Mouse (Mus musculus) embryonic facial prominence, embryonic 15.5 days (tissue): ENCODE measurements around the gene Mss51. TPM values are rescaled to one million over a fixed set of nuclear protein-coding genes. Genes with fewer than 3 reads are reported as not detected.
A peak's percentile ranks its signal among the peaks of the same experiment; 100 is the strongest.

Experiments
- ATAC-seq: fragments of 200-750 bp; cut with Nextera tagmentation; 2 replicates; pipeline ENCODE4 v1.8.0; 2017; ENCODE audit warnings: low read depth, moderate TSS enrichment; ENCODE audit not compliant: insufficient number of reproducible peaks, low FRiP score, low TSS enrichment
- H3K27ac ChIP-seq: fragments of 300-500 bp; sonication (generic); replicated peaks from 2 replicates; pipeline ENCODE4 v1.5.1; 2015; ENCODE audit warnings: mild to moderate bottlenecking, inconsistent platforms
- H3K27me3 ChIP-seq: fragments of 300-500 bp; sonication (generic); 2 replicates; pipeline ENCODE4 v1.6.1; 2015; ENCODE audit warnings: inconsistent platforms
- H3K36me3 ChIP-seq: fragments of 300-500 bp; sonication (generic); 2 replicates; pipeline ENCODE4 v1.6.1; 2015; ENCODE audit warnings: mild to moderate bottlenecking, inconsistent platforms
- H3K4me1 ChIP-seq: fragments of 300-500 bp; sonication (generic); 2 replicates; pipeline ENCODE4 v1.6.1; 2015; ENCODE audit warnings: inconsistent platforms
- H3K4me2 ChIP-seq: fragments of 300-500 bp; sonication (generic); replicated peaks from 2 replicates; pipeline ENCODE4 v1.6.1; 2015; ENCODE audit warnings: mild to moderate bottlenecking, inconsistent platforms
- H3K4me3 ChIP-seq: fragments of 300-500 bp; sonication (generic); replicated peaks from 2 replicates; pipeline ENCODE4 v1.5.1; 2015; ENCODE audit warnings: mild to moderate bottlenecking, inconsistent platforms
- H3K9ac ChIP-seq: fragments of 300-500 bp; sonication (generic); 2 replicates; pipeline ENCODE4 v1.6.1; 2015; ENCODE audit warnings: inconsistent platforms
- H3K9me3 ChIP-seq: fragments of 300-500 bp; sonication (generic); replicated peaks from 2 replicates; pipeline ENCODE4 v1.6.1; 2016; ENCODE audit warnings: inconsistent platforms
- WGBS: fragments of 180-500 bp; shearing (Covaris S2); methylation state at CpG from one replicate; pipeline ENCODE4 v1.1.7; 2015; 5-methylcytosine and 5-hydroxymethylcytosine counted together
- polyA plus RNA-seq: library from polyadenylated mRNA; unstranded; fragments of >200 nt; fragmentation: Nextera tagmentation; extraction: Ambion mirVana; gene quantifications from 2 replicates; pipeline ENCODE4 v1.2.1, GENCODE M21; 2015

The Mss51 gene
- polyA plus RNA-seq, 1 experiment from 2014 or later: 1.9 TPM

DNA sequence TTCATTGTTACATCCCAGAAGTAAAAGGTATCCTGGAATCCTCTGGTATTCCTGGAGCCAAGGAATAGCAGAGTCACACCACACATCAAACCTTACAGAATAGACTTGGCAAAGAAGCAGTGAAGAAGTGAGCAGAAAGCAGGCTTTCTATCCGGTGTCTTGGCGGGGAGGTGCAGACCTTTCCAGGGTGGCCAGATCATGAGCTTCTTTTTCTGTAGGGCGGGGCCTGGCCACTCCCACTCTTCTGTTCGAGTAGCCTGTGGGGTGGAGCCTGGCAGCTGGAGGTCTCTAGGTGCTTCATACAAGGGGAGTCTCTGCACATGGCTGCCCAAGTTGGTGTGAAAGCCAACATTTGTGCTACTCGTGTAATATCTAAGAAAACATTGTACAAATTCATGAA lies 15.5 kb downstream of the Mss51 start:
- Histone ChIP-seq H3K4me1 (peaks cover 18% of the 10 kb centered on the region; the same call in 1 of the 2 replicates), H3K27ac (no peak overlapping the region), H3K9ac (no peak overlapping the region), H3K27me3 (no peaks in the 10 kb centered on the region), H3K4me2 (no peak overlapping the region), H3K4me3 (no peak overlapping the region), H3K9me3 (no peaks in the 10 kb centered on the region), H3K36me3 (peaks cover 16% of the 10 kb centered on the region)
- ATAC-seq: no peak
- 28% methylated on average over 5 of the region's 5 CpGs for WGBS

DNA sequence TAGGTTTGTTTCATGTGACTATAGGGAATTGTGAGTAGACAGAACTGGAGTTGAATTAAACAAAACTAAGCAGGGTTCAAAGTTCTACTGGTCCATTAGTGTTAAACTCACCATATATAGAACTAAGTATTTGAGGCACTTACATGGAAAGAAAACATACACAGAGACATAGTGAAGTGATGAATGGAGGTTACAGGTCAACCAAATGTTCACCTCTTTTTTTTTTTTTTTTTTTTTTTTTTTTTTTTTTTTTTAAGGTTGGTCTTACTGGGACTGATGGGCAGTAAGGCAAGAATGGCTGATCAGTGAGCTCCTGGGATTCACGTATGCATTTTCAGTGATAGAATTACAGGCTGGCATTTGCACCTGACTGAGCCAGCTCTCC lies 16.5 kb downstream of the Mss51 start:
- Histone ChIP-seq H3K9ac (peak overlapping the region; percentile 53; the same call in 1 of the 2 replicates), H3K27me3 (no peaks in the 10 kb centered on the region), H3K36me3 (peaks cover 13% of the 10 kb centered on the region), H3K4me1 (peaks cover 18% of the 10 kb centered on the region; the same call in 1 of the 2 replicates), H3K4me3 (peak overlapping the region; percentile 76), H3K9me3 (no peaks in the 10 kb centered on the region), H3K4me2 (peak overlapping the region; percentile 74), H3K27ac (no peak overlapping the region)
- peak; percentile 25; the same call in 1 of the 2 replicates for ATAC-seq
- WGBS: 33% methylated on average over 1 of the region's 1 CpGs

GRCm38 (mm10) chr14:20479291-20480194 lies 17.2 kb downstream of the Mss51 start, which contains the start of gene Anxa7:
Anxa7 (minus strand) TSS chr14:20480133.
- ATAC-seq: peak; percentile 89
- no peaks in the 10 kb centered on the region for H3K9me3 ChIP-seq
- WGBS: under 1% methylated on average over 48 of the region's 48 CpGs
- no peaks in the 10 kb centered on the region for H3K27me3 ChIP-seq
- peaks cover 7% of the 10 kb centered on the region; the same call in 1 of the 2 replicates for H3K36me3 ChIP-seq
- H3K4me3 ChIP-seq: peak within 1 kb of the TSS; percentile 76
- peak within 1 kb of the TSS; percentile 53 for H3K9ac ChIP-seq
- H3K27ac ChIP-seq: peak within 1 kb of the TSS; percentile 80
- peak within 1 kb of the TSS; percentile 74 for H3K4me2 ChIP-seq
- H3K4me1 ChIP-seq: peaks cover 18% of the 10 kb centered on the region; the same call in 1 of the 2 replicates

DNA sequence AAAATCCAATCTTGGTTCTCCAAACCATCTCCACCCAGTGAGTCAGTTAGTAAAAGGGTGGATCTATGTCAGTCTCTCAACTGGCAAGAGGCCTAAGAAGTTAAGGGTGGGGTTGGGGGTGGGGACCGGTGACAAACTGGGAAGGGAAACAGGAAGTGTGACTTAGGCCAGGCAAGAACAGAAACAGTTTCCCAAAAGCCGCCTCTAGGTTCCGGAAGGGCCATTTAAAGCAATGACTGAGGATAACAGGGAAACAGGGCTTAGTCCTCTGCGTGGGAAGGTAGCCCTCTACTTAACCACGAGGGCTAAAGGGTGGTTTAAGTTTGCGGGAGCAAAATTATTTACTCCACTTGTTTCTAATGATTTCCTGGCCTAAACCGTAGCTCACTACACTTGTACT lies 17.9 kb downstream of the Mss51 start:
- no peaks in the 10 kb centered on the region for H3K36me3 ChIP-seq
- WGBS: 4% methylated on average over 7 of the region's 7 CpGs
- H3K4me1 ChIP-seq: peaks cover 18% of the 10 kb centered on the region; the same call in 1 of the 2 replicates
- no peaks in the 10 kb centered on the region for H3K27me3 ChIP-seq
- H3K27ac ChIP-seq: peak overlapping the region; percentile 80
- no peaks in the 10 kb centered on the region for H3K9me3 ChIP-seq
- peak overlapping the region; percentile 53; the same call in 1 of the 2 replicates for H3K9ac ChIP-seq
- ATAC-seq: no peak
- H3K4me3 ChIP-seq: peak overlapping the region; percentile 76
- H3K4me2 ChIP-seq: peak overlapping the region; percentile 74

DNA sequence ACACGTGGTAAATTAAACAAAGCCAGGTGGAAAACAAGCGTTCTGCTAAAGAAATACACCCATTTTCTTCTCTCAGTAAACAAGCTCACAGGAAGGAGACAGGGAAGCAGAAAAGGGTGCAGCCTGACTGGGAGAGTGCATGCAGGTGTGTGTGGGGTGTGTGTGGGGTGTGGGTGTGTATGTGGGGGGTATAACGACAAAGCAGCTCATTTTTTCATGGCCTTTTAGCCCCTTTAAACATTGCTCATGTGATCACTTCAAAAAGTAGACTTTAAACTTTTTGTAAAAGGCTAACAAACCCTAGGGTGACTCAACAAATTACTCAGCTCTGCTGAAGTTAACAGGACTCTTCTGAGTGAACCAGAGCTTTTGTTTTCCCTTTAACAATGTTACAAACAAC lies 18.3 kb downstream of the Mss51 start:
- Histone ChIP-seq H3K9ac (no peak overlapping the region), H3K4me3 (peak overlapping the region; percentile 76), H3K27ac (peak overlapping the region; percentile 68), H3K9me3 (no peaks in the 10 kb centered on the region), H3K27me3 (no peaks in the 10 kb centered on the region), H3K36me3 (peaks cover 3% of the 10 kb centered on the region; the same call in 1 of the 2 replicates), H3K4me2 (peak overlapping the region; percentile 74), H3K4me1 (peaks cover 18% of the 10 kb centered on the region; the same call in 1 of the 2 replicates)
- ATAC-seq: no peak
- 31% methylated on average over 3 of the region's 3 CpGs for WGBS

DNA sequence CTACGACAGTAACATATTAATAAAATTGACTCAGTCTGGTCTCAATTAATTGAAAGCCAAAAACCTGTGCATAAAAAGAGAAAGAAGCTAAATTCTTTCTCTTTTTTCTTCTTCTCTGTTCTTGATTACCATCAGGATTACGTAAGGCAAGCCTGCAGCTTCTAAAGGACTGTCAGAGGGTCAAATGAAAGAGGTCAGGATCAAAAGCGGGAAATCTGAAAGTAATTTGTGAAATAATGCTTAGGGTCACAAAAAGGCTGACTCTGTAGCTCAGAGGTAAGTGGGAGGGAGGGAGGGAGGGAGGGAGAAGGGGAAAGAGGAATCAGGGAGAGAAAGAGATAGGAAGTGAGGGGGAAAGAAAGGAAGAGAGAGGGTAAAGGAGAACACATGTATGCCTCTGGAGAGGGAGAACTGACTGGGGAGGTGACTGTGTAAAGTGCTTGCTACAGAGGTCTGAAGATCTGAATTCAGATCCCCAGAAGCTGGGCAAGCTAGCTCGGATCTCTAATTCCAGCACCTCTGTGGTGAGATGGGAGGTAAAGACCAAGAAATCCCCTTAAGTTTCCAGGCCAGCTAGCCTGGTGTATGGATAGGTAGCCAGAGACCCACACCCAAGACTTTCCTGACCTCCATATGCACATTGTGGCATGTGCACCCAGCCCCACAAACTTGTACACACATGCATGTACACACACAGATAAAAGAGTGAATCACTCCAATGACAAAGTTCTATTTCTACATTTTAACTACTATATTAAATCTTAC lies 19.3 kb downstream of the Mss51 start:
- no peak for ATAC-seq
- Histone ChIP-seq H3K4me3 (no peak overlapping the region), H3K4me2 (no peak overlapping the region), H3K9ac (no peak overlapping the region), H3K36me3 (peaks cover 7% of the 10 kb centered on the region; the same call in 1 of the 2 replicates), H3K27ac (no peak overlapping the region), H3K9me3 (no peaks in the 10 kb centered on the region), H3K27me3 (no peaks in the 10 kb centered on the region), H3K4me1 (peaks cover 18% of the 10 kb centered on the region; the same call in 1 of the 2 replicates)
- 29% methylated on average over 4 of the region's 4 CpGs for WGBS

GRCm38 (mm10) chr14:20460216-20460615 lies 36.5 kb downstream of the Mss51 start:
- Histone ChIP-seq H3K4me3 (no peak overlapping the region), H3K4me1 (0 out of 2 replicates have a peak, but pooled peaks cover 4% of the 10 kb centered on the region), H3K27ac (no peak overlapping the region), H3K27me3 (no peaks in the 10 kb centered on the region), H3K36me3 (peaks cover 83% of the 10 kb centered on the region), H3K9me3 (no peaks in the 10 kb centered on the region), H3K9ac (no peak overlapping the region), H3K4me2 (no peak overlapping the region)
- ATAC-seq: no peak
- WGBS: 51% methylated on average over 14 of the region's 14 CpGs

DNA sequence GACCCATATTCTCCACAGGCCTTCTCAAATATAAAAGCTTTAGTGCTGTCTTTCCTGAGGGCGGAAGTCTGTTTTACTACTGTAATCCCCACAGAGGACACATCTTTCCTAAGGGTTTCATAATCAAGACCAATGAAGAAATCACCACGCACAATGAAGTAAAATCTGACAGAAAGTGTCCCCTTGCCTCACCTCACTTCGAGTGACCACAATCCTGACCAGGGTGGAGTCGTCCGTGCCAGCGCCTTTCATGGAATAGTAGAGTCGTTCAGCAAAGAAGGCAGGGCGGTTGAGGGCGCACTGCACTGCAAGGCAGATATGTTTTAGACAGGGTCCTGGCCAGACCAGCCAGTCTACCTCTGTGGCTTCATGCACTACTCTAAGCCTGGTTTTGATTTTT lies 38.3 kb downstream of the Mss51 start:
- H3K27ac ChIP-seq: no peak overlapping the region
- 92% methylated on average over 9 of the region's 9 CpGs for WGBS
- no peaks in the 10 kb centered on the region for H3K27me3 ChIP-seq
- H3K4me3 ChIP-seq: no peak overlapping the region
- 0 out of 2 replicates have a peak, but pooled peaks cover 4% of the 10 kb centered on the region for H3K4me1 ChIP-seq
- no peak for ATAC-seq
- no peaks in the 10 kb centered on the region for H3K9me3 ChIP-seq
- H3K4me2 ChIP-seq: no peak overlapping the region
- H3K36me3 ChIP-seq: peaks cover 69% of the 10 kb centered on the region
- no peak overlapping the region for H3K9ac ChIP-seq

DNA sequence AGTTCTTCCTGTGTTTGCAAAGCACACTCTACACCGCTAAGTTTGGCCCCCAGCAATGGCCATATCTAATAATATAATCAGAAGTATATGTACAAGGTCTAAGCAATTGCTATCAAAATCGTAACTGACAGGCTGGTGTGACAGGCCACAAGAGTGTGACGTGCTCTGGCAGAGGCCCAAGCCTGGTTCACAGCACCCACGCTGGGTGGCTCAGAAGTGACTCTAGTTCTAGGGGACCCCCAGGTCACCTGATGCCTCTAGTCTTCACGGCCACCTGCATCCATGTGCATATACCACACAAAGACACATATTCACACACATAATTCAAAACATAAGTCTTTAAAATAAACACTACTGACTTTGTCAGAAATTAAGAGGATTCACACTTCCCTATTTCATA lies 43.8 kb downstream of the Mss51 start:
- Histone ChIP-seq H3K27me3 (no peaks in the 10 kb centered on the region), H3K9me3 (no peaks in the 10 kb centered on the region), H3K4me2 (no peak overlapping the region), H3K36me3 (peaks cover 22% of the 10 kb centered on the region), H3K4me1 (no peaks in the 10 kb centered on the region), H3K9ac (no peak overlapping the region), H3K27ac (no peak overlapping the region), H3K4me3 (no peak overlapping the region)
- 75% methylated on average over 5 of the region's 5 CpGs for WGBS
- ATAC-seq: no peak

DNA sequence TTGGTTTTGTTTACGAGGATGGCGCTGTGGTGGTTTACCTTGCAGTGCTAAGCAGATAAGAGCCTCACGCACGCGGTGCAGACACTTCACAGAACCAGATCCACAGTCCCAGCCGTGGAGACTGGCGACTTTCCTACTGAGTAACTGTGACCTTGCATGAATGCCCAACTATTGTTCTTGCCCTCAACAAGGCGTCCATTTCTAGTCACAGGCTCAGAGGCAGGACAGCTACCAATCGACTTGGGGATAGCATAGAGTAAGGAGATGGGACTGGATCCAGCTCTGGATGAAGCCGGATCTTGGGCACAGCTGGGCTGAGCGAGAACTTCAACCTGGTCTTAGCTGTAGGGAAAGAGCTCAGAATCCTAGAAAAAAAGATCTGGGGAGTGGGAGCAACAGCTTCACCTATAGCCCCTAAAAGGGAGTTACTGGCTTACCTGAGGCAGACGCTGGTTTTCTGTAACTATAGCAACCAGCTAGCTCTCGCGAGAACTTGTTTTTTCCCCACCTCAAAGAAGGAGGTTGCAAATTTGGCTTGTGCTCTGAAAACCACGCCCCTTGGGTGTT lies 44.9 kb downstream of the Mss51 start, which contains the start of gene Cfap70:
Gene Cfap70, minus strand, starts transcription at position 462 of the 567 bp plus-strand sequence.
- Histone ChIP-seq H3K27me3 (no peaks in the 10 kb centered on the region), H3K4me1 (no peaks in the 10 kb centered on the region), H3K9ac (no peak within 1 kb of the TSS), H3K4me3 (peak within 1 kb of the TSS; percentile 46), H3K27ac (0 out of 2 replicates have a peak within 1 kb of the TSS, but pooled peaks have one; percentile 13), H3K9me3 (no peaks in the 10 kb centered on the region), H3K4me2 (peak within 1 kb of the TSS; percentile 62), H3K36me3 (peaks cover 15% of the 10 kb centered on the region)
- WGBS: 1% methylated on average over 15 of the region's 15 CpGs
- peak; percentile 70 for ATAC-seq
